ENCODE assay signal across 21 mouse cellular contexts in genomic region chr7:27520599-27520998, GRCm38 (mm10). TPM values are rescaled to one million over a fixed set of nuclear protein-coding genes. Genes with fewer than 3 reads are reported as not detected.
DNase-seq lines count a peak whose midpoint lies in the region; TF ChIP-seq lines count a peak whose summit lies in the region.
"Had no signal": no experiment of that assay in that cellular context is flagged by ENCODE, and none has a peak within 500 bp of the region (broad histone marks: within the 10 kb centered on the region; RNA-seq: fewer than 3 reads in every experiment).

No protein-coding gene starts in this region.

- peaks cover 6% of the 10 kb centered on the region; the same call in 1 of the 2 replicates for H3K36me3 ChIP-seq in ES-E14 (ENCODE audit: control insufficient read depth, insufficient read depth, low read length, poor library complexity, severe bottlenecking)
- H3K36me3 ChIP-seq: forebrain, embryonic 12.5 days; neural tube, embryonic 12.5 days; stomach, embryonic 15.5 days had no signal

- WGBS in lung, adult 2 months: 17% methylated on average over 1 of the region's 1 CpGs

- H3K4me3 ChIP-seq in lung, adult 2 months (replicated peaks; ENCODE audit: extremely low read depth, low read depth, low read length): no peak overlapping the region
- peak overlapping the region in 1 of 2 experiments; percentile 34; a peak in 1 of 4 replicates for H3K4me3 ChIP-seq in ES-E14 (ENCODE audit: insufficient read depth in 1 of 2, low read depth in 1 of 2, low read length in 2 of 2, poor library complexity in 1 of 2, severe bottlenecking in 1 of 2)
- H3K4me3 ChIP-seq: forebrain, embryonic 12.5 days; heart, embryonic 10.5 days; neural tube, embryonic 12.5 days; stomach, embryonic 15.5 days had no signal

- peak; percentile 54 to 67 for DNase-seq in lung, adult 18-20 months
- no peak for DNase-seq in lung, adult 2 months
- DNase-seq in ES-E14 (ENCODE audit: low read depth, low spot score): no peak
- peak; percentile 62 for DNase-seq in fat pad, adult 2 months (ENCODE audit: extremely low read depth, low read depth, low spot score)
- peak; percentile 61 for DNase-seq in lung, postnatal 25 days (ENCODE audit: low spot score)
- no peak for DNase-seq in ovary, postnatal 36 days (ENCODE audit: low spot score)
- DNase-seq in ovary, adult 18-20 months (ENCODE audit: low spot score): no peak
- DNase-seq: cerebellum, adult 8-10 months; gastrocnemius, postnatal 14 days; heart, postnatal 10 days; kidney, adult 18-20 months; kidney, postnatal 36 days; liver; liver, postnatal 0 days; right cerebral cortex, postnatal 14 days; thymus, postnatal 25 days had no signal

- H3K9me3 ChIP-seq in ES-E14 (ENCODE audit: control insufficient read depth, insufficient read depth, low read depth, low read length): no peaks in the 10 kb centered on the region
- H3K9me3 ChIP-seq: forebrain, embryonic 12.5 days; neural tube, embryonic 12.5 days; stomach, embryonic 15.5 days had no signal

- TF ChIP-seq POLR2A in lung, adult 2 months (IDR thresholded peaks at IDR 0.05; ENCODE audit: borderline replicate concordance, extremely low read depth, low read depth, low read length): no peak

- peak overlapping the region; percentile 93 for H3K27ac ChIP-seq in ES-E14 (ENCODE audit: insufficient read depth, low read depth, low read length, poor library complexity, severe bottlenecking)
- H3K27ac ChIP-seq: forebrain, embryonic 12.5 days; heart, embryonic 10.5 days; hindbrain, embryonic 14.5 days; neural tube, embryonic 12.5 days; stomach, embryonic 15.5 days had no signal

- in situ Hi-C loops in ES-E14 (cut with MboI; ENCODE audit: low sequenced_read_pairs in 2 of 2, unreplicated experiment in 2 of 2): no loop called here

- 0 out of 2 replicates have a peak, but pooled peaks cover 3% of the 10 kb centered on the region for H3K4me1 ChIP-seq in lung, adult 2 months (ENCODE audit: control insufficient read depth, insufficient read depth, low read length)
- H3K4me1 ChIP-seq in ES-E14 (ENCODE audit: control insufficient read depth in 2 of 2, insufficient read depth in 2 of 2, low read length in 2 of 2, poor library complexity in 1 of 2): peaks cover 7 to 22% of the 10 kb centered on the region in 2 experiments; a peak in 3 of 4 replicates
- H3K4me1 ChIP-seq: neural tube, embryonic 12.5 days; stomach, embryonic 15.5 days had no signal

- no peak for TF ChIP-seq CTCF in lung, adult 2 months (IDR thresholded peaks at IDR 0.05; ENCODE audit: insufficient read depth, low read length)

- H3K9ac ChIP-seq in ES-E14 (ENCODE audit: insufficient read depth, low read depth, low read length, poor library complexity, severe bottlenecking): peak overlapping the region; percentile 49
- H3K9ac ChIP-seq: forebrain, embryonic 12.5 days; hindbrain, embryonic 14.5 days; liver, postnatal 0 days; neural tube, embryonic 12.5 days; stomach, embryonic 15.5 days had no signal

TF ChIP-seq in ES-E14, 5 proteins besides CTCF, POLR2A, EP300 and RAD21:
- no peak for TF ChIP-seq ZNF384 (IDR thresholded peaks at IDR 0.05; ENCODE audit: low read depth, low read length)
- no peak for TF ChIP-seq MAFK (IDR thresholded peaks at IDR 0.05; ENCODE audit: insufficient read depth, low read depth, low read length)
- no peak; the same call in 1 of the 2 replicates for TF ChIP-seq CHD2 (IDR thresholded peaks at IDR 0.05; ENCODE audit: low read depth, low read length)
- no peak for TF ChIP-seq HCFC1 (IDR thresholded peaks at IDR 0.05; ENCODE audit: borderline replicate concordance, insufficient read depth, low read length)
- TF ChIP-seq ZC3H11A (IDR thresholded peaks at IDR 0.05; ENCODE audit: borderline replicate concordance, low read depth, low read length): no peak
TF ChIP-seq in ES-E14: peak in this region for 0.

RNA-seq across cellular contexts. Expression of gene Hipk4, which starts 2.5 kb away (rescaled TPM):
- 1.3 and 1.8 TPM in 2 replicates for polyA plus RNA-seq in lung, adult 2 months (2012; rRNA removed)
- 1.7 and 2.1 TPM in 2 replicates for total RNA-seq in ES-E14 (2012; rRNA removed)

RNA-seq across cellular contexts. Expression of gene Prx, which starts 21.5 kb away (rescaled TPM):
- 62.0 and 67.4 TPM in 2 replicates for polyA plus RNA-seq in lung, adult 2 months (2012; rRNA removed)
- 10.0 TPM in 2 replicates for total RNA-seq in ES-E14 (2012; rRNA removed)

RNA-seq across cellular contexts. Expression of gene Pld3, which starts 32.4 kb away (rescaled TPM):
- 180 and 201 TPM in 2 replicates for polyA plus RNA-seq in lung, adult 2 months (2012; rRNA removed)
- 77.9 and 128 TPM in 2 replicates for total RNA-seq in ES-E14 (2012; rRNA removed)

RNA-seq across cellular contexts. Expression of gene 2310022A10Rik, which starts 32.4 kb away (rescaled TPM):
- polyA plus RNA-seq in lung, adult 2 months (2012; rRNA removed): 22.4 and 28.5 TPM in 2 replicates
- 12.6 and 15.9 TPM in 2 replicates for total RNA-seq in ES-E14 (2012; rRNA removed)

RNA-seq across cellular contexts. Expression of gene Sertad1, which starts 33.9 kb away (rescaled TPM):
- polyA plus RNA-seq in lung, adult 2 months (2012; rRNA removed): 50.7 and 56.1 TPM in 2 replicates
- 13.1 and 25.1 TPM in 2 replicates for total RNA-seq in ES-E14 (2012; rRNA removed)

Comparison
In these comparisons a context has a peak if more than half of its experiments do, and no peak if none do; other contexts are left out.
1. DNase-seq: peak in lung, adult 18-20 months (2 of 2), fat pad, adult 2 months (single experiment) and lung, postnatal 25 days (single experiment); none in lung, adult 2 months (single experiment), ES-E14 (single experiment), ovary, postnatal 36 days (single experiment) and ovary, adult 18-20 months (single experiment).